Mouse (Mus musculus) T-helper 17 cell (primary cell): ENCODE measurements around the gene Ift80.
"Not testable (repeated sequence)": the region's sequence is repeated elsewhere in the genome, so short reads cannot be mapped to it uniquely, and the experiment has no call there.

Experiments
- in situ Hi-C, 2 experiments: fragments of 300-600 bp; cut with MboI, MseI; formaldehyde crosslinking; loops; 1 replicate in 1 of 2; 2 replicates in 1 of 2; pipeline ENCODE4 v1.15.1; 2025; ENCODE audit warnings: high pct_unique_total_duplicates in 2 of 2

Gene Ift80

DNA sequence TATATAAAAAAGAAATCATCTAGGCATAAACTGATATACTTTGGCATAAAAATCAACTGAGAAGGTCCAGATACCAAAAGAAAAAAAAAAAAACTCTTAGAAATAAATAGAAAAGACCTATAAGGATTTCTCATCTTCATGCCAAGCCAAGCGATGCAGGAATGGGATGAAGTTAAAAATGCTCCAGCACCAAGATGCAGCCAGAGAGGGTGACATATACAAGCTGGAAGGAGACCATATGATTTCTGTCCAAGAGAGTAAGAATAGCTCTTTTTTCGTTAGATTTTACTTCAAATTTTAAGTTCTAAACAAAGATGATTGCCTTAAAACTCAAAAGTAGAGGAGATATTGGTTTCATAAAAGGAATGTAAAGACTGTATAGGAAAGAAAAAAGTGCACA, 64.1 kb downstream of the Ift80 start:
- in situ Hi-C loops, result loop anchor here in 1 of 2 experiments (5.0 kb wide), 1 partner anchor 223 kb away; no protein-coding TSS in a partner anchor

DNA sequence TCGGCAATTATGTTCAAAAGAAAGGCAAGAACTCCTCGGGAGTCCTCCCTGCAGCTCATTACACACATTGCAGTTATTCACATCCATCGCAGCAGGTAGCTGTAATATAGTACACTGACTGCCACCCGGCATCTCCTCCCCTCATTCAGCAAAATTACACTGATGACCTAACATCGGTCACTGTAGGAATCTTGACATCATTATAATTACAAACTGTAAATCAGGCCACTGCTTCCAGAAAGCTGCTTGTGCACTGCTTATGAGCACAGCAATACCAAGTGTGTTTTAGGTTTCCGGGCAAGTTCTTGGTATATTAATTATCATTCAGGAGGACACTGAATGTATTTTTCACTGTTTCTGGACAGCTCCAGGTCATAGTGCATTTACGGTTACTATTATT, 65.1 kb downstream of the Ift80 start:
- in situ Hi-C loops, result no loop called here

DNA sequence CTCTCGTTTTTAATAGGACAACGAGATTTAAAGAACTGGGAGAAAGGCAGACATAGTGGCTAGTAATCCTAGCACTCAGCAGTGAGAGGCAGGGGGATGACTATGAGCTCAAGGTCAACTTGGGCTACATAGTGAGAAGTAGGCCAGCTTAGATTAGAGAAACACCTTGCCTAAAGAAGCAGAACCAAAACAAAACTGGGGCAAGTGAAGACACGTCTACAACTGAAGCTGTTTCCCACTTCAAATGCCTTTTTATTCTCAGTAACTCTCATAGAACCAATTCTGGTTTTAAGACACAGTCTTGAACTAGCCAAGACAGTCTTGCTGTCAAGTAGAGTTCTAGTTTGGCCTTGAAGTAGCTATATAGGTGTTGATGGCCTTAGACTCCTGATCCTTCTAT, 67.7 kb downstream of the Ift80 start:
- in situ Hi-C loops, result no loop called here

DNA sequence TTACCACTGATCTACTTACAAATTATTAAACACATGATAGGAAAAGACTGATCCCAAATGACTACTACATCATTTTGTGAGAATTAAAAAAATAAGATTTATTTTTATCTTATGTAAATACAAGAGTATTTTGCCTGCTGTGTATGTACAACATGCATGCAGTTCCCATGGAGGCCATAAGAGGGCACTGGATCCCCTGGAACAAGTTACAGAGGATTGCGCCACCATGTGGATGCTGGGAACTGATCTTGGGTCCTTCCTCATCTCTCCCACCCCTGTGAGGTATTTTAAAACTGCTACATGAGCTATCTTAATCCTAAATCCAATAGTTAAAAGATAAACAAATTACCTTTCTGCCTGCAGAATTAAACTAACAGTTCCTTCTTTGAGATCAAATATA, 68.9 kb downstream of the Ift80 start:
- in situ Hi-C loops, result no loop called here

DNA sequence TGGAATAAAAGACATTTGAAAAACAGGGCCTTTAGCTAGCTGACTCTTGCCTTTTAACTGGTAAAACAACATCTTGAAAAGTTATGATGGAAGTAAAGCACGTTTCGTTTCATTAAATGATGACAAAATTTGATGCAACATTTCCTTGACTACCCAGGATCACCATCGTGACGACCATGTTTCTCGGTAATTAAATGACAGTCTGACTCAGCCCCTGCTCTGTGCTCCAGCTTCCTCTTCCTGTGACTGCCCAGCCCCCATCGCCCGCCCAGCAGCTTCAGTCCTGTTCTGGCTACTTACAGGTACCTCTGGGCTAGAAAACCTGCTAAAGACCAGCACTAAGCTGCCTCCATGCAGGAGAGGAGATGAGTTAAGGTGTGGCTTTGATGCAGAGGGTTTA, 70.1 kb downstream of the Ift80 start:
- in situ Hi-C loops, result no loop called here

DNA sequence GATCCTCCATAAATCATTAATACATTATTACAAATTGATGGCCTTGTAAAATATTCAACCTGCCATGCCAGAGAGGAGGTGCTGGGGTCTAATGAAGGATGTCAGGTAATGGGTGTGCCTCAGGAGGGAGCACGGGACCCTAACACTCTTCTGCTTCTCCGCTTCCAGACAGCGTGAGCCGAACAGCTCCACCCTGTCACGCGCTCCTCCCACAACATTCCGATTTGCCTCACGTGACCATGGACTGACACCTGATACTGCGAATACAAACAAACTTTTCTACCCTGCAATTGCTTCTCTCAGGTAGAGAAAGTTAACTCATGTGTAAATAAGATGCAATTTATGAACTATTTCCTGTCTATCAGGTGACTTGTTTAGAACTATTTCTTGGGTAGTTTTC, 75.8 kb downstream of the Ift80 start:
- in situ Hi-C loops, result no loop called here

DNA sequence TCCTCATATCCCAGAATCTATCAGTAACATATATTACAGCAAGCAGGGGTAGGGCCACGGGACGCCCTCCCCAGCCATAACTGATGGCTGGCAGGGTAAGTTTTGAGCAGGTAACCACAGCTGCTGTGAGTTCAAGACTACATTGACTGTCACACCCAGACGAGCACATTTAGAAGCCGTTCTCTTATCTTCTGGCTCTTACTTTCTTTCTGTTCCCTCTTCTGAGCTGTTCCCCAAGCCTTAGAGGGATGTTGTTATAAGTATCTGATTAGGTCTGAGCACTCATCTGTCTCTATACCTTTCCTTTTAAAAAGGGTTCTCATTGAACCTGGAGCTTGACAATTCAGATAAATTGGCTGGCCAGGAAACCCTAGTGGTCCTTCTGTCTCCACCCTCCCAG, 96.9 kb downstream of the Ift80 start:
- in situ Hi-C loops, result no loop called here

DNA sequence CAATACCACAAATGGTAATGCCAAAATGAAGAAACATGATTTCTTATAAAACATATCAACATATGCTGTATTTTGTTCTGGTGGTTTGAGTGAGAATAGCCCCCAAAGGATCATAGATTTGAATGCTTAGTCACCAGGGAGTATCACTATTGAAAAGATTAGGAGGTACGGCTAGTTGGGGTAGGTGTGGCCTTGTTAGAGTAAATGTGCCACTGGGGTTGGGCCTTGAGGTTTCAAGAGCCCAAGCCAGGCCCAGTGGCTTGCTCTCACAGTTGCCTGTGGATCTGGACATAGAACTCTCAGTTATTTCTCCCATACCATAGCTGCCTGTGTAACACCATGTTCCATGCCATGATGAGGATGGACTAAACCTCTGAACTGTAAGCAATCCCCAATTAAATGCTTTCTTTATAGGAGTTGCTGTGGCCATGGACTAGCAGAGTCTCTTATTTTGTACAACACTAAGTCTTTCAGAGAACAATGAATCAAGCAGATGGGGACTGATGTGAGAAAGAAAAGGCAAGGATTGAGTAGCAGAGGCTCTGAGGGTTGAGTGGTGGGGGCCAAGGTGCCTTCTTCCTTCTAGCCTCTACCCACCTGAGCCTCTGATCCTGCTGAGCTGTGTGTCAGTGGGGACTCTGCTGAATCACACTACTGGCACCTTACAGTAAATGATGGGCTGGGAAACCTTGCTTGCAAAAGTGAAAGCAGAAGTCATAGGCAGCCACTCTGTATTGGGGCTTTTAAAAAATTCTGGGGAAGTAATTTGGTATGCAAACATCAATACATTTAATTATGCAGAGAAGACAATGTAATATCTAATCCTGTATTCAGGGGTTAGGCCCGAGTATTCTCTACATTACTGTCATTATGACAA, 99.2 kb downstream of the Ift80 start:
- in situ Hi-C loops, result no loop called here

DNA sequence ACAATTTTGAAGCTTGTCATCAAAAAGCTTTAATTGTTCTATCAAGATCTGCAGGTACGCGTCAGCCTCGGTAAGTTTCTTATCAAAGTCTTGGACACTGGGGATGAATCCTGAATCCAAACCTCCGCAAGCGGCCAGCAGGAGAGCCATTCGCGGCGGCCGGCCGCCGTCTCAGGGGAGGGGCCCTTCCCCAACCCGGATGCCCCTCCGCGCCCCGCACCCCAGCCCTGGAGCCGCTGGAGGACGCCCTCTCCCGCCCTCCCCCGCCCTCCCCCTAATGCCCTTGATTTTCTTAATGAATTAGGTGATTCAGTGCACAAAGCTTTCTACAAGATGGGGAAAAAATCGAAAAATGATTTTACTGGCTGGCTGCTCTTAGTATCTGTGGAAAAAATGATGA, 101.7 kb downstream of the Ift80 start:
- in situ Hi-C loops, result not testable (repeated sequence)

DNA sequence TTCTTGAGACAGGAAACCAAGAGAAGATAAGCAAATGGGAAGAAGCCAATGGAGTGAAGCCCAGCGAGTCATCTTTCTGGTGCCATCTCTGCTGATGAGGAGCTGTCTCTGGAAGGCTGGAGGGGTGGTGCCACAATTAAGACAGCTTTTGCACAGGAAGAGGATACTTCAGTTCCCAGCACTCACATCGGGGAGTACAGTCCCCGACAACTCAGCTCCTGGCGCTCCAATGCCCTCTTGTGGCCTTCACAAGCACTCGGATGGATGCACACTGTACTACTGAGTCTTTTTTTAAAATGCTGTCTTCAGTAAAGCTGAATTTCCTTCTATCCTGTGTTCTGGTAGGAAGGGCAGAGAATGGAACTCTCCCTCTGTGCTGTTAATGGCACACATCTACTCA, 107.2 kb downstream of the Ift80 start:
- in situ Hi-C loops, result loop anchor here in 1 of 2 experiments (5.0 kb wide), 1 partner anchor 55 kb away; no protein-coding TSS in a partner anchor

DNA sequence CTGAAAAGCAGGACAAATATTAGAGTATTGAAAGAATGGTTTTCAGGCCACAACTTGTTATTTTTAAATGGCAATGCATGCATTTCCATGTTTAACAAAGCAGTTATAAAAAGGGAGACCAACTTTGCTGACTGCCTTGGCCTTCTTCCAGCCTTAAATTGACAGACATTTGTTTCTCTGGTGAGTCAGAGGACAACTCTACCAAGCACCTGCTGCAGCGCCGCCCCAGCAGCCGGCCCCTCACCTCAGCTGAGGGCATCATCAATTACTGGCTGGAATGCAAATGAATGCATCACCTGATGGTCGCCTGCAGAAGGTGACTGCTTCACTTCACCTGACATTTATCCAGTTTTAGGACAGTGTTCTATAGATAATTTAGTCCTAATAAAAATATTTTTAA, 108.9 kb downstream of the Ift80 start:
- in situ Hi-C loops, result loop anchor here in 1 of 2 experiments (5.0 kb wide), 1 partner anchor 53 kb away; no protein-coding TSS in a partner anchor

DNA sequence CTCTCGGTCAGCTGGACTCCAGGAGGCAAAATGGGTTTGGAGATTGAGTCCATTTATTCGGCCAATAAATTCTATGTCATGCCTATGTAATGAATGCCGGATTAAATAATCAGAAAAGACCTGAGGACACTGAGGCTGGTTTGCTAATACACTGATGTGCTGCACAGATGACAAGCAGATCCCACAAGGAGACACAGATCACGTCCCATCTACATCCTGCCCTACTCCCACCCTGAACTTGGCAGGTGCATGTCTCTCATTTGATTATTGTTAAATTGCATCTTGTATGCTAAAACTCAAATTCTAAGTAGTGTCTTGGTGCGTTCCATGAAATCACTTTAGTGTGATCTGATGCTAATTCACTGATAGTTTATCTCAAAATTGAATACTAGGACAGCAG, 117.5 kb downstream of the Ift80 start:
- in situ Hi-C loops, result no loop called here

DNA sequence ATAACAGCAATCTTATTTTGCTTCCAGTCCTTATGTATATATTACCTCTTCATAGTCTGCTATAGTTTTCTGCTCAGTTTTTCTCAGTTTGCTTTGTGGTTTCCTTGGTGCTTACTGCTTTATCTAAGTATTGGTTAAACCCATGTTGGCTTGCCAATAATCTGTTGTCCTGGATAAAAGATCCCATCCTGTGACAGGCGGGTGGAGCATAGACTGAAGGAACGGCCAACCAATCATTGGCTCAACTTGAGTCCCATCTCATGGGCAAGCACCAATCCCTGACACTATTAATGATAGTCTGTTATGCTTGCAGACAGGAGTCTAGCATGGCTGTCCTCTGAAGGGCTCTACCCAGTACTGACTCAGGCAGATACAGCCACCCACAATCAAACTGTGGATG, 130.3 kb downstream of the Ift80 start:
- in situ Hi-C loops, result no loop called here

DNA sequence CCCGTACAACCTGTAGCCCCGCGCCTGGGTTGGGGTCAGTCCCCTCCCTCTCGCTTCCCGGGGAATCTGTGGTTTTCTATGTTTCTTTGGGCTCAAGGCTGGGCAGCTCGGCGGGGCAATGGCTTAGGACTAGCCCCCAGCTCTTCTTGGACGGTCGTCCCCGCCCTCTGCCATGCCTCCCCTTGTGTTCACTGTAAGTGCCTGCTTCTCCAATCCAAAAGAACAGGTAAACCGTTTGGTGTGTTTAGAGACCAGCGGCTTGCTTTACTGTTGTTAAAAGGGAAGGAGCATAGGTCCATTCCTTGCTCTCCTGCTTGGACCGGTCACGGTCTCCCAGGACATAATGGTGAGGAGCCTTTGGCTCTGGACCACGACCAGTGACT, 133.8 kb downstream of the Ift80 start:
- in situ Hi-C loops, result no loop called here

DNA sequence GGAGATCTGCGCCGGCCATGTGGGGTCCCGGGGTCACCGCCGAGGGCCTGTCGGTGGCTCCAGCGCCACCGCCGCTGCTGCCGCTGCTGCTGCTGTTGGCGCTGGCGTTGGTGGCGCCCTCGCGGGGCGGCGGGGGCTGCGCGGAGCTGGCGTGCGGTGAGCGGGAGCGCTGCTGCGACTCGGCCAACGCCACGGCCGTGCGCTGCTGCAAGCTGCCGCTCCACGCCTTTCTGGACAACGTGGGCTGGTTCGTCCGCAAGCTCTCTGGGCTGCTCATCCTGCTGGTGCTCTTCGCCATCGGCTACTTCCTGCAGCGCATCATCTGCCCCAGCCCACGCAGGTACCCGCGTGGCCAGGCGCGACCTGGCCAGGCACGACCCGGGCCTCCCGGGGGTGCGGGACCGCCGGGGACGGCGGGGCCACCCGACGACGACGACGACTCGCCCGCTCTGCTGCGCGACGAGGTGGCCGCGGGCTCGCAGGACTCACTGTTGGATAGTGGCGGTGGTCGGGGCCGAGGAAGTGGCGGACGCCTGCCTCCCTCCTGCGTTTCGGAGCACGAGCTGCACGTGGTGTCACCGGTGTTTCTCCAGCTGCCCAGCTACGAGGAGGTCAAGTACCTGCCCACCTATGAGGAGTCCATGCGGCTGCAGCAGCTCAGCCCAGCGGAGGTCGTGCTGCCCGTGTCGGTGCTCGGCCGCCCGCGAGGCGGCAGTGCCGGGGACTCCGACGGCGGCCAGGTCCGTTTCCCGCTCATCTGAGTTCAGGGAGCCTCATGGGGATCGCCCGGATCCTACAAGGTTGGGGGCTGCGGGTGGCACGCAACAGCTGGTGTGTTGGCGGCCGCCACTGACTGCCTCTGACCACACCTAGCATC, 134.4 kb downstream of the Ift80 start:
- in situ Hi-C loops, result no loop called here

DNA sequence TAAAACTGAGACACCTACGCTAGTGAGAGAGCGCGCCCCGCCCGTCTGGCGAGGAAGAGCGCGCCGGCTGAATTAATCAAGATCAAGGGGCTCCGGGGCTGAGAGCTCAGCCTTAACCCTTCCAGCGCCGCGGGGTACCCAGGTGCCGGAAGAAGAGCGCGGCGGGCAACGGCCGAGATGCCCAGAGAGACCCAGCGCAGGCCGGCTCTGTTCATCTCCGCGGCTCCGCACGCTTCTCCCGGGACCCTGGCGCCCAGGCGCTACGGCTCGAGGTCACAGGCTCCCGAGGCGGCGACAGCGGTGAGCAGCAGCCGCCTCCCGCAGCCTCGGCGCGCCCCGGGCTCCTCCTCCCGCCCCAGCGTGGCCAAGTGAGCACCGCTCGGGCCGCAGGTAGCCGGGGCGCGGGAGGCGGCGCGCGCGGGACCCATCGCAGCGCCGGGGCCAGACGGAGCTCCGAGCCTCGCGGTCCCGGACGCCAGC, 135.1 kb downstream of the Ift80 start, which contains the start of gene 1110032F04Rik:
Gene 1110032F04Rik (plus strand): TSS at position 376 of the 480 bp plus-strand sequence.
- in situ Hi-C loops, result no loop called here

DNA sequence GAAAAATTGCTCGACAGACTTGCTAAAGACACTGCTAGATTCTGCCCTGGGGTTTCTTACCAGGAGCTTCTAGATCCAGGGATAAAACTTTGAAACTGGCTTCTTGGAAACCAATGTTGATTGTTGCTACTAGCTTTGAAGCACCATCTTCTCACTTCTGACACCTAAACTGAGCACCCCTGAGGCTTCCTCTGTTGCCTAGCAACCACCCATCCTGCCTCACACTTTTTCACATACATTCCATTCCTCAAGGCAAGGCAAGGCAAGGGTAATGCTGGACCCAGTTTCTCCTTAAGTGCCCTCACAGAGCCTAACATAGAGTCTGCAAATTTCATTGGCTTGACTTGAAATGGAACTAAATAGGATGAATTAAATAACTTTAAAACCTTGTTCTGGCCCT, 152.0 kb downstream of the Ift80 start:
- in situ Hi-C loops, result loop anchor here in 1 of 2 experiments (10.0 kb wide), 1 partner anchor 632 kb away; no protein-coding TSS in a partner anchor

DNA sequence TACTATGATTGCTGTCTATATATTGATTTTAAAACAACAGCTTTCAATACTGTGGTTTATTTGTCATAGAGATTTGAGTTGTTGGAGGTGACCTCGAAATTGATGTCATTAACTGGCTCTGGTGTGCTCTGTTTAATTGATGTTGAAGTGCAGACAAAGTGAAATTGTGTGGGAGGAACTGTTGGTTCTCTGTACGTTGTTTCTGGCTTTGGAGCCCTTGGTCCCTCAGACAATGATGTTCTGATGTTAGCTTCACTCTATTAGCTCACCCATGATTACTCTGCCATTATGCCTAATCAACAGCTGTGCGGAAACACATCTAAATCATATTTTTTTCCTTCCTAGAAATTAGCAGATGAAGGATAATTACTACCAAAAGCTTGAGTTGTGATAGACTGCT, 156.0 kb downstream of the Ift80 start:
- in situ Hi-C loops, result no loop called here

DNA sequence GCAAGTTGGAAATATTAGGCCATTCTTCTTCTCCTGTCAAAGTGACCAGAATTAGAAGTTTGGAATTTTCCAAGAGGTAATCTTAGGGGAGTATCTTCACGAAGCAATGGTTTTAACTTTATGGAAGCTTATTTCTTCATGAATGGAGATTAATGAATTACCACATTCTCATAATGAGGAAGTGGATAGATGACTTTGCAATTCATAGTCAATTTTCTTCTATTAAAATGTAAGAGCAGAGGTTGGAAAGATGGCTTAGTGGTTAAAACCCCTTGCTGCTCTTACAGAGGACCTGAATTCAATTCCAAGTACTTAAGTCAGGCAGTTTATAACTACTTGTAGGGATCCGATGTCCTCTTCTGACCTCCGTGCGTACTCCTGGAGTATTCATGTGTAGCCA, 160.3 kb downstream of the Ift80 start:
- in situ Hi-C loops, result loop anchor here in 1 of 2 experiments (5.0 kb wide), 1 partner anchor 53 kb away; no protein-coding TSS in a partner anchor
